Mouse (Mus musculus) fibroblast of lung, adult 2 months (primary cell): ENCODE results near the gene Ecel1.
A peak's percentile ranks its signal among the peaks of the same experiment; 100 is the strongest.

Experiments used
- DNase-seq: peaks from one replicate; pipeline ENCODE4 v3.0.0-alpha.2; 2011; ENCODE audit warnings: low read depth

The Ecel1 gene

GRCm38 (mm10) chr1:87170458-87170857 is 14.1 kb upstream of the Ecel1 start:
- DNase-seq = no peak

GRCm38 (mm10) chr1:87164796-87165184 is 8.5 kb upstream of the Ecel1 start:
- DNase-seq = no peak

- DNase-seq = no peak
These were observed 8.0 kb upstream of the Ecel1 start for GRCm38 (mm10) chr1:87164164-87164795.

- DNase-seq = no peak
These were observed 3.1 kb upstream of the Ecel1 start for GRCm38 (mm10) chr1:87159396-87159795.

- DNase-seq = no peak
These were observed 656 bp downstream of the Ecel1 start for GRCm38 (mm10) chr1:87155531-87156198.

- no peak for DNase-seq
These were observed 1.7 kb downstream of the Ecel1 start for GRCm38 (mm10) chr1:87154501-87155120.

GRCm38 (mm10) chr1:87153776-87154500 is 2.4 kb downstream of the Ecel1 start:
- DNase-seq = no peak

GRCm38 (mm10) chr1:87151286-87151685 is 5.0 kb downstream of the Ecel1 start:
- DNase-seq = no peak

- DNase-seq = no peak
These were observed 6.9 kb downstream of the Ecel1 start for GRCm38 (mm10) chr1:87149422-87149821.

- DNase-seq = no peak
These were observed 13.2 kb downstream of the Ecel1 start for GRCm38 (mm10) chr1:87143141-87143540.

GRCm38 (mm10) chr1:87142456-87142855 is 13.9 kb downstream of the Ecel1 start:
- peak; percentile 9 for DNase-seq

GRCm38 (mm10) chr1:87141550-87141949 is 14.8 kb downstream of the Ecel1 start:
- DNase-seq = no peak

- peak; percentile 11 for DNase-seq
These were observed 24.5 kb downstream of the Ecel1 start for GRCm38 (mm10) chr1:87131803-87132202.

GRCm38 (mm10) chr1:87127206-87128030 is 28.9 kb downstream of the Ecel1 start:
- no peak for DNase-seq

- DNase-seq = no peak
These were observed 31.6 kb downstream of the Ecel1 start, which contains the start of gene Akp3 for GRCm38 (mm10) chr1:87124673-87125072. Akp3 (plus strand) TSS chr1:87124973.

GRCm38 (mm10) chr1:87114784-87115183 is 41.5 kb downstream of the Ecel1 start:
- no peak for DNase-seq

GRCm38 (mm10) chr1:87111719-87112354 is 44.5 kb downstream of the Ecel1 start:
- no peak for DNase-seq

GRCm38 (mm10) chr1:87108564-87108963 is 47.8 kb downstream of the Ecel1 start:
- DNase-seq = no peak

- DNase-seq = no peak
These were observed 49.8 kb downstream of the Ecel1 start for GRCm38 (mm10) chr1:87106536-87106935.

GRCm38 (mm10) chr1:87103936-87104335 is 52.4 kb downstream of the Ecel1 start:
- no peak for DNase-seq

- DNase-seq = no peak
These were observed 54.2 kb downstream of the Ecel1 start for GRCm38 (mm10) chr1:87102114-87102513.
